Mouse (Mus musculus) embryo, embryonic 10 days (tissue): ENCODE measurements at regions not wholly inside any gene's neighbourhood (a gene's known extent, or its start where the extent isn't known, plus 50 kb on each side); places are given as distances from the start of the nearest gene placed in this dataset.
"Not testable (repeated sequence)": the region's sequence is repeated elsewhere in the genome, so short reads cannot be mapped to it uniquely, and the experiment has no call there.

Experiments used
- DNase-seq: peaks from one replicate; pipeline ENCODE4 v3.0.0-alpha.2; 2015; ENCODE audit warnings: low spot score

GRCm38 (mm10) chr10:103910098-103910497, 232.7 kb upstream of the Gm21293 start:
- DNase-seq: no peak

- no peak for DNase-seq
These were observed 184.6 kb upstream of the Gm21293 start for GRCm38 (mm10) chr10:103958183-103958582.

GRCm38 (mm10) chr10:103976059-103976458, 166.7 kb upstream of the Gm21293 start:
- DNase-seq: no peak

- DNase-seq: no peak
These were observed 158.4 kb upstream of the Gm21293 start for GRCm38 (mm10) chr10:103984287-103984956.

GRCm38 (mm10) chr10:104019540-104019939, 123.2 kb upstream of the Gm21293 start:
- no peak for DNase-seq

GRCm38 (mm10) chr10:104021593-104021992, 121.2 kb upstream of the Gm21293 start:
- no peak for DNase-seq

- no peak for DNase-seq
These were observed 114.6 kb upstream of the Gm21293 start for GRCm38 (mm10) chr10:104028162-104028561.

- DNase-seq: no peak
These were observed 110.0 kb upstream of the Gm21293 start for GRCm38 (mm10) chr10:104032771-104033170.

- DNase-seq: not testable (repeated sequence)
These were observed 100.9 kb upstream of the Gm21293 start for GRCm38 (mm10) chr10:104041729-104042386.

GRCm38 (mm10) chr10:104042387-104042775, 100.4 kb upstream of the Gm21293 start:
- DNase-seq: no peak

- no peak for DNase-seq
These were observed 99.2 kb upstream of the Gm21293 start for GRCm38 (mm10) chr10:104043569-104043968.
